Comparison of ENCODE assay signal across 8 mouse cellular contexts in the genomic region with DNA sequence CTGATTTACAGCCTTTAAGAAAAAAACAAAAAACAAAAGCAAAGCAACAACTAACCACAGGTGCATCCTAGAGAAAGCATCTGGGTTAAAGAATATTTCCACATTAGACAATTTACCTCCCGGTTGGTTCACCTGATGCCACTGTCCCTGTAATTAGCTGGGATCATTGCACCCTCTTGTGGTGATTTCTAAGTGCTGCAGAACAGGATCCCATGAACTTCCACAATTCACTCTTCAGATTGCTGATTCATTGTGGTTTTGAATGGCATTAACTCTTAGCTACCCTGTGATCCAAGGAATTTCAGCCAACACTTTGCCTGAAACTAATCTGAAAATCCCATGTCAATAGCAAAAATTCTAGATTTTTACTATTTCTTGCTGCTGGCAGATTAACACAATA.
DNase-seq lines count a peak whose midpoint lies in the region; ATAC-seq and TF ChIP-seq lines count a peak whose summit lies in the region.

No protein-coding gene starts in this region.

- peak; percentile 46 for DNase-seq in adrenal gland, adult 2 months
- DNase-seq in adrenal gland, postnatal 4 days (ENCODE audit: low spot score in 2 of 2) = no peak
- peak; percentile 57 for DNase-seq in CD4-positive, CD25-positive, alpha-beta regulatory T cell, adult 2 months (ENCODE audit: low read depth, low spot score)
- peak; percentile 23 to 46 for DNase-seq in cerebellum, adult 2 months
- DNase-seq in kidney, postnatal 25 days = peak; percentile 57 to 65
- peak; percentile 50 for DNase-seq in lung, postnatal 14 days
- DNase-seq in stomach, postnatal 0 days (ENCODE audit: low spot score) = peak; percentile 67

- H3K4me1 ChIP-seq in cerebellum, adult 2 months (ENCODE audit: control insufficient read depth, insufficient read depth, low read length) = no peaks in the 10 kb centered on the region
- H3K4me1 ChIP-seq in stomach, postnatal 0 days (replicated peaks; ENCODE audit: control insufficient read depth, insufficient read depth) = no peaks in the 10 kb centered on the region

- TF ChIP-seq CTCF in cerebellum, adult 2 months (IDR thresholded peaks at IDR 0.05; ENCODE audit: borderline replicate concordance, insufficient read depth, low read depth, low read length) = peak; percentile 64; the same call in 1 of the 2 replicates
- TF ChIP-seq CTCF in stomach, postnatal 0 days (IDR thresholded peaks at IDR 0.05; ENCODE audit: low read depth) = peak; percentile 94

- H3K27ac ChIP-seq in cerebellum, adult 2 months (ENCODE audit: insufficient read depth, low read length) = no peak overlapping the region
- H3K27ac ChIP-seq in stomach, postnatal 0 days (replicated peaks) = no peak overlapping the region

- ATAC-seq in frontal cortex, adult (ENCODE audit: low TSS enrichment) = peak; percentile 88
- ATAC-seq in stomach, postnatal 0 days (ENCODE audit: low FRiP score, low TSS enrichment) = peak; percentile 68

- H3K27me3 ChIP-seq in cerebellum, adult 2 months (ENCODE audit: control insufficient read depth, insufficient read depth, low read length) = no peaks in the 10 kb centered on the region
- no peaks in the 10 kb centered on the region for H3K27me3 ChIP-seq in stomach, postnatal 0 days (ENCODE audit: control insufficient read depth, insufficient read depth, low read length)

- no peaks in the 10 kb centered on the region for H3K36me3 ChIP-seq in stomach, postnatal 0 days (ENCODE audit: control insufficient read depth, insufficient read depth, low read length)

- 0% methylated on average over 1 of the region's 1 CpGs for WGBS in cerebellum, adult 2 months
- WGBS in stomach, postnatal 0 days = 3% methylated on average over 1 of the region's 1 CpGs

- TF ChIP-seq EP300 in stomach, postnatal 0 days (optimal IDR thresholded peaks at IDR 0.05) = no peak

- H3K4me2 ChIP-seq in stomach, postnatal 0 days (replicated peaks; ENCODE audit: low read depth) = no peak overlapping the region

- H3K9ac ChIP-seq in stomach, postnatal 0 days (ENCODE audit: low read length) = no peak overlapping the region

- no peaks in the 10 kb centered on the region for H3K9me3 ChIP-seq in stomach, postnatal 0 days (ENCODE audit: control insufficient read depth, low read length)

- H3K4me3 ChIP-seq in cerebellum, adult 2 months (replicated peaks; ENCODE audit: insufficient read depth, low read depth, low read length) = no peak overlapping the region
- no peak overlapping the region for H3K4me3 ChIP-seq in stomach, postnatal 0 days (ENCODE audit: low read depth, low read length)

- no peak for TF ChIP-seq POLR2A in cerebellum, adult 2 months (IDR thresholded peaks at IDR 0.05; ENCODE audit: borderline replicate concordance, insufficient read depth, low read length)

Comparison
In these comparisons a context has a peak if more than half of its experiments do, and no peak if none do; other contexts are left out.
1. DNase-seq: peak in adrenal gland, adult 2 months (single experiment), CD4-positive, CD25-positive, alpha-beta regulatory T cell, adult 2 months (single experiment), cerebellum, adult 2 months (2 of 2), kidney, postnatal 25 days (2 of 2), lung, postnatal 14 days (single experiment) and stomach, postnatal 0 days (single experiment); none in adrenal gland, postnatal 4 days (0 of 2).